Comparison of ENCODE assay signal across 9 mouse cellular contexts in genomic region chr9:44012761-44013301, GRCm38 (mm10). TPM values are rescaled to one million over a fixed set of nuclear protein-coding genes. Genes with fewer than 3 reads are reported as not detected.
DNase-seq lines count a peak whose midpoint lies in the region; ATAC-seq lines count a peak whose summit lies in the region.
"Had no signal": no experiment of that assay in that cellular context is flagged by ENCODE, and none has a peak within 500 bp of the region (broad histone marks: within the 10 kb centered on the region; RNA-seq: fewer than 3 reads in every experiment).

No protein-coding gene starts in this region.

- no peak overlapping the region for H3K4me3 ChIP-seq in heart, embryonic 15.5 days
- no peak overlapping the region for H3K4me3 ChIP-seq in heart, embryonic 11.5 days (ENCODE audit: low read depth, low read length)
- no peak overlapping the region for H3K4me3 ChIP-seq in midbrain, embryonic 16.5 days (ENCODE audit: low read depth, low read length)
- H3K4me3 ChIP-seq: erythroblast, embryonic 14.5 days had no signal

- WGBS in heart, embryonic 15.5 days: 21% methylated on average over 8 of the region's 8 CpGs
- WGBS in heart, embryonic 11.5 days (ENCODE audit: insufficient replicate concordance): 30% methylated on average over 8 of the region's 8 CpGs
- WGBS in midbrain, embryonic 16.5 days: 34% methylated on average over 8 of the region's 8 CpGs

- 0 out of 2 replicates have a peak, but pooled peaks have one; percentile 31 for ATAC-seq in heart, embryonic 15.5 days (replicated peaks; ENCODE audit: insufficient number of reproducible peaks, insufficient read depth, low FRiP score, low read depth)
- ATAC-seq in heart, embryonic 11.5 days (replicated peaks; ENCODE audit: insufficient number of reproducible peaks, low FRiP score, low TSS enrichment): no peak
- peak; percentile 72 for ATAC-seq in midbrain, embryonic 16.5 days

- H3K36me3 ChIP-seq in heart, embryonic 15.5 days: no peaks in the 10 kb centered on the region
- H3K36me3 ChIP-seq in heart, embryonic 11.5 days (ENCODE audit: control insufficient read depth, insufficient read depth, low read length): no peaks in the 10 kb centered on the region
- H3K36me3 ChIP-seq in midbrain, embryonic 16.5 days (ENCODE audit: control insufficient read depth, insufficient read depth, low read length): no peaks in the 10 kb centered on the region

- H3K27ac ChIP-seq in heart, embryonic 15.5 days: no peak overlapping the region; the same call in 1 of the 2 replicates
- no peak overlapping the region for H3K27ac ChIP-seq in heart, embryonic 11.5 days (ENCODE audit: low read depth, low read length)
- peak overlapping the region; percentile 67 for H3K27ac ChIP-seq in midbrain, embryonic 16.5 days (ENCODE audit: low read length)

- H3K27me3 ChIP-seq in heart, embryonic 15.5 days: no peaks in the 10 kb centered on the region
- H3K27me3 ChIP-seq in heart, embryonic 11.5 days (ENCODE audit: control insufficient read depth, insufficient read depth, low read length): no peaks in the 10 kb centered on the region
- no peaks in the 10 kb centered on the region for H3K27me3 ChIP-seq in midbrain, embryonic 16.5 days (ENCODE audit: control insufficient read depth, insufficient read depth, low read depth, low read length)

- no peak overlapping the region for H3K4me2 ChIP-seq in heart, embryonic 15.5 days
- H3K4me2 ChIP-seq in heart, embryonic 11.5 days: no peak overlapping the region
- no peak overlapping the region for H3K4me2 ChIP-seq in midbrain, embryonic 16.5 days (ENCODE audit: low read length)

- no peak overlapping the region for H3K9ac ChIP-seq in heart, embryonic 15.5 days
- no peak overlapping the region for H3K9ac ChIP-seq in heart, embryonic 11.5 days (ENCODE audit: low read depth, low read length)
- H3K9ac ChIP-seq in midbrain, embryonic 16.5 days (ENCODE audit: low read depth, low read length): 0 out of 2 replicates have a peak overlapping the region, but pooled peaks have one; percentile 20

- no peaks in the 10 kb centered on the region for H3K9me3 ChIP-seq in heart, embryonic 15.5 days (replicated peaks)
- H3K9me3 ChIP-seq in heart, embryonic 11.5 days (replicated peaks; ENCODE audit: control insufficient read depth, low read length): no peaks in the 10 kb centered on the region
- H3K9me3 ChIP-seq in midbrain, embryonic 16.5 days (replicated peaks; ENCODE audit: control insufficient read depth, low read length, poor library complexity, severe bottlenecking): no peaks in the 10 kb centered on the region

- 0 out of 2 replicates have a peak, but pooled peaks cover 2% of the 10 kb centered on the region for H3K4me1 ChIP-seq in heart, embryonic 15.5 days (replicated peaks)
- no peaks in the 10 kb centered on the region for H3K4me1 ChIP-seq in heart, embryonic 11.5 days (ENCODE audit: control insufficient read depth, insufficient read depth, low read length)
- peaks cover 14% of the 10 kb centered on the region for H3K4me1 ChIP-seq in midbrain, embryonic 16.5 days (ENCODE audit: control insufficient read depth, insufficient read depth, low read length)

- peak; percentile 55 for DNase-seq in CD4-positive helper T cell, adult 2 months (ENCODE audit: low read depth, low spot score)
- DNase-seq in adrenal gland, postnatal 25 days: peak; percentile 27
- DNase-seq in heart, postnatal 4 days: peak; percentile 47
- DNase-seq in layer of hippocampus, postnatal 25 days (ENCODE audit: extremely low spot score in 1 of 2, low spot score in 1 of 2): no peak
- DNase-seq in testis, postnatal 10 days (ENCODE audit: low spot score): no peak

RNA-seq across cellular contexts. Expression of gene Thy1, which starts 30.4 kb away (rescaled TPM):
- 2.2 and 10.6 TPM in 2 replicates for polyA plus RNA-seq in heart, embryonic 15.5 days (2015; fragmentation: Nextera tagmentation; extraction: Ambion mirVana)
- polyA plus RNA-seq in heart, embryonic 11.5 days (2014; fragmentation: Nextera tagmentation; extraction: Ambion mirVana): 0.86 and 0.90 TPM in 2 replicates
- total RNA-seq in adrenal gland, postnatal 25 days (2021): 30.8 and 37.7 TPM in 2 replicates
- total RNA-seq in heart, postnatal 4 days (2021): 10 to 100 TPM; 16.2 to 18.8 TPM
- 2.9 and 6.4 TPM in 2 replicates for polyA plus RNA-seq in midbrain, embryonic 16.5 days (2015; fragmentation: Nextera tagmentation; extraction: Ambion mirVana)
- total RNA-seq in layer of hippocampus, postnatal 25 days (2021): 100 to 1,000 TPM; 833 to 928 TPM
- polyA plus RNA-seq: erythroblast, embryonic 14.5 days had no signal

RNA-seq across cellular contexts. Expression of gene Usp2, which starts 54.0 kb away (rescaled TPM):
- polyA plus RNA-seq in heart, embryonic 15.5 days (2015; fragmentation: Nextera tagmentation; extraction: Ambion mirVana): 69.9 and 74.9 TPM in 2 replicates
- 51.3 and 53.8 TPM in 2 replicates for polyA plus RNA-seq in heart, embryonic 11.5 days (2014; fragmentation: Nextera tagmentation; extraction: Ambion mirVana)
- 20.9 and 22.8 TPM in 2 replicates for total RNA-seq in adrenal gland, postnatal 25 days (2021)
- total RNA-seq in heart, postnatal 4 days (2021): 10 to 100 TPM; 72.6 to 79.0 TPM
- 6.7 and 9.7 TPM in 2 replicates for polyA plus RNA-seq in midbrain, embryonic 16.5 days (2015; fragmentation: Nextera tagmentation; extraction: Ambion mirVana)
- 10 to 100 TPM; 59.4 to 81.4 TPM for total RNA-seq in layer of hippocampus, postnatal 25 days (2021)
- polyA plus RNA-seq: erythroblast, embryonic 14.5 days had no signal

Comparison
In these comparisons a context has a peak if more than half of its experiments do, and no peak if none do; other contexts are left out.
1. DNase-seq: peak in CD4-positive helper T cell, adult 2 months (single experiment), adrenal gland, postnatal 25 days (single experiment) and heart, postnatal 4 days (single experiment); none in layer of hippocampus, postnatal 25 days (0 of 2) and testis, postnatal 10 days (single experiment).
2. RNA of gene Thy1, which starts 30.4 kb away (total RNA-seq): 833 to 928 TPM in layer of hippocampus, postnatal 25 days; 30.8 to 37.7 TPM in adrenal gland, postnatal 25 days and 16.2 to 18.8 TPM in heart, postnatal 4 days; every median in the first group is over 10 times any median in the second.